Mouse (Mus musculus) splenic B cell, adult 2 months (primary cell): ENCODE measurements around the gene Tfb1m.

Source experiments
- DNase-seq: peaks from one replicate; pipeline ENCODE4 v3.0.0-alpha.2; 2011; ENCODE audit warnings: low read depth, low spot score
- H3K27me3 ChIP-seq: 2 replicates; pipeline ENCODE4 v1.6.1; 2012; ENCODE audit warnings: mild to moderate bottlenecking, low read length, moderate library complexity, mixed read lengths; ENCODE audit not compliant: control insufficient read depth, poor library complexity, insufficient read depth, severe bottlenecking
- H3K36me3 ChIP-seq: 2 replicates; pipeline ENCODE4 v1.6.1; 2012; ENCODE audit warnings: mild to moderate bottlenecking, low read length, moderate library complexity, mixed read lengths; ENCODE audit not compliant: control insufficient read depth, poor library complexity, insufficient read depth, severe bottlenecking

Tfb1m gene

GRCm38 (mm10) chr17:3496080-3496479 is 61.5 kb downstream of the Tfb1m start:
- no peak for DNase-seq
- no peaks in the 10 kb centered on the region for H3K27me3 ChIP-seq
- H3K36me3 ChIP-seq: no peaks in the 10 kb centered on the region

GRCm38 (mm10) chr17:3495576-3495975 is 62.0 kb downstream of the Tfb1m start:
- H3K36me3 ChIP-seq: no peaks in the 10 kb centered on the region

GRCm38 (mm10) chr17:3491667-3492066 is 65.9 kb downstream of the Tfb1m start:
- no peaks in the 10 kb centered on the region for H3K36me3 ChIP-seq
- H3K27me3 ChIP-seq: no peaks in the 10 kb centered on the region
- DNase-seq: no peak

More at GRCm38 (mm10) chr17:3495576-3495975, 62.0 kb downstream of the Tfb1m start:
- DNase-seq: no peak
- no peaks in the 10 kb centered on the region for H3K27me3 ChIP-seq

GRCm38 (mm10) chr17:3491065-3491464 is 66.5 kb downstream of the Tfb1m start:
- DNase-seq: no peak
- no peaks in the 10 kb centered on the region for H3K27me3 ChIP-seq

GRCm38 (mm10) chr17:3490216-3490895 is 67.2 kb downstream of the Tfb1m start:
- Histone ChIP-seq H3K36me3 (no peaks in the 10 kb centered on the region), H3K27me3 (no peaks in the 10 kb centered on the region)
- no peak for DNase-seq

More at GRCm38 (mm10) chr17:3491065-3491464, 66.5 kb downstream of the Tfb1m start:
- no peaks in the 10 kb centered on the region for H3K36me3 ChIP-seq

GRCm38 (mm10) chr17:3487721-3488601 is 69.6 kb downstream of the Tfb1m start:
- Histone ChIP-seq H3K36me3 (no peaks in the 10 kb centered on the region), H3K27me3 (no peaks in the 10 kb centered on the region)
- no peak for DNase-seq

- Histone ChIP-seq H3K36me3 (no peaks in the 10 kb centered on the region), H3K27me3 (no peaks in the 10 kb centered on the region)
- no peak for DNase-seq
These were observed 70.4 kb downstream of the Tfb1m start for GRCm38 (mm10) chr17:3487211-3487610.

GRCm38 (mm10) chr17:3485851-3486250 is 71.7 kb downstream of the Tfb1m start:
- no peaks in the 10 kb centered on the region for H3K27me3 ChIP-seq
- no peak for DNase-seq
- H3K36me3 ChIP-seq: no peaks in the 10 kb centered on the region

GRCm38 (mm10) chr17:3483091-3483490 is 74.5 kb downstream of the Tfb1m start:
- H3K27me3 ChIP-seq: no peaks in the 10 kb centered on the region
- no peak for DNase-seq
- no peaks in the 10 kb centered on the region for H3K36me3 ChIP-seq

- H3K36me3 ChIP-seq: no peaks in the 10 kb centered on the region
- DNase-seq: no peak
- no peaks in the 10 kb centered on the region for H3K27me3 ChIP-seq
These were observed 75.7 kb downstream of the Tfb1m start for GRCm38 (mm10) chr17:3481576-3482575.

- no peaks in the 10 kb centered on the region for H3K27me3 ChIP-seq
- DNase-seq: no peak
- H3K36me3 ChIP-seq: no peaks in the 10 kb centered on the region
These were observed 81.0 kb downstream of the Tfb1m start for GRCm38 (mm10) chr17:3476546-3476945.

- no peaks in the 10 kb centered on the region for H3K27me3 ChIP-seq
These were observed 85.6 kb downstream of the Tfb1m start for GRCm38 (mm10) chr17:3472018-3472417.

More at GRCm38 (mm10) chr17:3472018-3472417, 85.6 kb downstream of the Tfb1m start:
- no peaks in the 10 kb centered on the region for H3K36me3 ChIP-seq
- DNase-seq: no peak
